Mouse (Mus musculus) urinary bladder, postnatal 10 days (tissue): ENCODE results near the gene E2f6.

Experiments used
- DNase-seq: peaks from one replicate; pipeline ENCODE4 v3.0.0; 2022; ENCODE audit warnings: low spot score

The E2f6 gene

GRCm38 (mm10) chr12:16874086-16874485 is 63.3 kb downstream of the E2f6 start:
- no peak for DNase-seq

GRCm38 (mm10) chr12:16875269-16875668 is 64.5 kb downstream of the E2f6 start:
- DNase-seq, result no peak

DNA sequence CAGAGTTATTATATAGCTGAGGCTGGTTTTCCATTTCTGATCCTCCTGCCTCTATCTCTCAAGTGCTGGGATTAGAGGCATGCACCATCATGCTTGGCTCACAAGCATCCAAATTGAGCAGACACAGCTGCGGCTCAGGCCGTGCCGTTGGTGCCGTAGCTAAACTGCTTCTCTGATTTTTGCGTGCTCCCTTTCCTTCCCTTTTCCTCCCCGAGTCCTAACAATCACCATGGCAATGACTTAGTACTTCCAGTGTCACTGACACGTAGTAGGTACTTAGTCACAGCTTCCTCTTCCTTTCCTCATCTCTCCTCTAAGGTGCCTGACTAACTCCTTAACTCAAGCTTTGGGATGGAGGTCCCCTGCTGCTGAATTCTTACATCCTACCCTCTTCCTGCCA is 64.9 kb downstream of the E2f6 start:
- no peak for DNase-seq

DNA sequence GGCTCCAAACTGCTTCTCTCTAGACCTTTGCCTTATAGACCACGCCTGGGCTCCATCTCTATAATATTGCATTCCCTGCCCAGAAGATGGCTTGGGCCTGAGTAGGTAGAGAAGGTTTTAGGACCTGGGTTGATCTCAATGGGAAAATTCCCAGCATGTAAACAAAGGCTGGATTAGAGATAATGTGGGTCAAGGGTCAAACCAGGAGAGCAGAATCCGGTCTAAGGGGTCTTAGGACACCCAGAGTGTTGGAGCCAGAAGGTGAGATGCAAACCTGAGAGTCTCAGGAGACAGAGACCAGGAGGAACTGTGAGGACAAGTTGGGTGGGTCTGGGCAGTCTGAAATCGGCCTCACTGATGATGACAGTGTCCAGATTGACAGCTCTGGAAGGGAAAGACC is 65.9 kb downstream of the E2f6 start:
- no peak for DNase-seq

DNA sequence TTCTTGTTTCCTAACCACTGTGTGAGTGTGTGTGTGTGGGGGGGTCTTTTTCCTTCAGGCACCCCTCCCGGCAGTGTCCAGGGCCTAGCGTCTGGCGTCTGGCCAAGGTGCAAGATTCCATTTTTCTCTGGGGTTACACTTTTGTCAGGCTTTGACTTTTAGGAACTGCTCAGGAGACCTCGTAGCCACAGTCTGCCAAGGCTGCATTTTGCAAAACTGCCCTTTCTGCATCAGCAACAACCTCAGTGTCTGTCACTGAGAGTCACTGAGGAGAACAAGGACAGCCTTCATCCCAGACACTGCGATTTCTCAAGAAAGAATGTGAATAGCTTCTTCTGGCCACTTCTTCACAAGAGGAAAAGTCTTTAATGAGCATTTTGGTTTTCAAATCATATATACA is 66.4 kb downstream of the E2f6 start:
- no peak for DNase-seq

DNA sequence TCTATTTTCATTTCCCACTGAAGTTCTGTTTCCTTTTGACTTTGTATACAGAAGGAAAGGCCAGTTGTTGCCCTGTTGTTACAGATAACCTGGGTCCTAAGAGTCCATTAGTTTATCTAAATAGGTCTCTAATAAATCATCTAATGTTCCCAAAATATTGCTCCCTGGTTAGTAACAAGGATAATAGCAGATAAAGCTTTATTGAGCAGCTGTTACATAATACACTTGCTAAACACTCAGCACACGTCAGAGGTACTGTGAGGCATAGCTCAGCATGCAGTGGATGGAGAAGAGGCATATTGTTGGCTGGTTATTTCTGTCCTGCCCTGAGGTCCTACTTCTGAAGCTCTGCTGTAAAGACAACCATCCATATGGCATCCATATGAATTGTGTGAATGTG is 66.9 kb downstream of the E2f6 start:
- DNase-seq, result no peak

- no peak for DNase-seq
Observed at GRCm38 (mm10) chr12:16879369-16879768, 68.6 kb downstream of the E2f6 start.

- no peak for DNase-seq
Observed at GRCm38 (mm10) chr12:16880077-16880476, 69.3 kb downstream of the E2f6 start.

- no peak for DNase-seq
Observed at GRCm38 (mm10) chr12:16882442-16882841, 71.7 kb downstream of the E2f6 start.

- DNase-seq, result no peak
Observed at GRCm38 (mm10) chr12:16883111-16883510, 72.3 kb downstream of the E2f6 start.

DNA sequence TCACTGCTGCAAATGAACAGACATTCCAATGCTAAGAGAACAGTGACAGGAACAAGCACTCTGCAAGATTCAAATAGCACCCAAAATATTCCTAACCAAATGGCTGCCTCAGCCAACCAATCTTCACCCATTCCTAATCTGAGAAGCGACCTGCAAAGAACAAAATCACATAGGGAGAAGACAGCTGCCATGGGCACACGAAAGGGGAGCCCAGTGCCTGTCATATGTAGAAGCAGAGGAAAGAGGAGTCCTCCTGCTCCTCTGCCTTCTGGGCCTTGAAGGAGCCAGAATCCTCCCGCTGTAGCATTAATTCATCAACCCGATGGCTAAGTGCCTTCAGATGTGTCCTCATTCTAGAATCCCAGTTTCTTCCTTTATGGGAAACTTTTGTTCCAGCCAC is 73.8 kb downstream of the E2f6 start:
- DNase-seq, result no peak

DNA sequence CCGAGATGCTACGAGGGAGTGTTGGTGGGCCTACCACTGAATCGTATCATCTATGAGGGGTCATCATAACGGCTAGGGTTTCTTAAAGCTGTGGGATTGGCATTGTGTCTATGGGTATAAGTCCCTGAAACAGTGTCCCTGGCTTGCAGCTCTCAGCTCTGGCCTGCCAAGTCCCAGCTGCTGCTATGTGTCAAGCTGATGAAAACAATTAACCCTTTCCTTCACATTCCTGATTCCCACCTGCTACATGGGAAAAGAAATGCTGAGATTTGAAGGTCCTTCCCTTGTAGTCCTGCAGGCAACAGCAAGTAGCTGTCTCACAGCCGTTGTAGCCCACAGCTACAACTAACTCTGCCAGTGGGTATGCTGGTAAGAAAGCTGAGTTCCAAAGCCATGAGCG is 75.6 kb downstream of the E2f6 start:
- no peak for DNase-seq
